Mouse (Mus musculus) thymus, postnatal 4 days (tissue): ENCODE measurements around the gene Smc1b.

Source experiments
- DNase-seq: peaks from one replicate; pipeline ENCODE4 v3.0.0; 2021

The Smc1b gene

GRCm38 (mm10) chr15:85016951-85017664, 114.7 kb downstream of the Smc1b start, which contains the start of gene Upk3a:
Gene Upk3a (plus strand): TSS chr15:85017141.
- DNase-seq, result peak; percentile 68

DNA sequence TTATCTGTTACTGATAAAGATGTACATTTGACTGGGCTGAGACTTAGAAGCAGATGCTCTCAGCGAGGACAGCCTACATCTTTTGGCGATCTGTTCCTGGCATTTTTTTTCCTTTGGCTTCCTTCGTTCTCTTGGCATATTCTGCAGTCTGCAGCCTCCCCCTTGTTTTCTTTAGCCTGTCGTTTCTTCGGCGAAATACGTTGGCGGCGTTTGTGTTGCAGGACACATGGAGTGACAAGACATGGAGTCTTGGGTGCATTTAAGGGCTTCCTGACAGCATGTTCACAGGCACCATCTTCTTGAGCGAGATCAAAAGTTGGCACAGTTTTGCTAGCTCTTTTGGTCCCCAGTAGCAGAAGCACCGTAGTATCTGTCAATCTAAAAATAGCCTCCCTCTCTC, 116.0 kb downstream of the Smc1b start:
- no peak for DNase-seq
